Mouse (Mus musculus) liver, adult 2 months (tissue): ENCODE measurements around the gene Elane.

Experiments
- CTCF ChIP-seq: fragments of 200-500 bp; IDR thresholded peaks from 2 replicates; pipeline ENCODE4 v1.5.1; 2011; ENCODE audit warnings: low read depth, low read length, control low read depth
- POLR2A ChIP-seq: fragments of 200-500 bp; IDR thresholded peaks from 2 replicates; pipeline ENCODE4 v1.6.1; 2011; ENCODE audit warnings: low read length, control low read depth; ENCODE audit not compliant: insufficient read depth; ENCODE audit errors: extremely low read depth

GRCm38 (mm10) chr10:79907415-79907814, 21.4 kb downstream of the Elane start:
- TF ChIP-seq CTCF (no peak), POLR2A (no peak)
